Comparison of ENCODE assay signal across 8 mouse cellular contexts in the genomic region with DNA sequence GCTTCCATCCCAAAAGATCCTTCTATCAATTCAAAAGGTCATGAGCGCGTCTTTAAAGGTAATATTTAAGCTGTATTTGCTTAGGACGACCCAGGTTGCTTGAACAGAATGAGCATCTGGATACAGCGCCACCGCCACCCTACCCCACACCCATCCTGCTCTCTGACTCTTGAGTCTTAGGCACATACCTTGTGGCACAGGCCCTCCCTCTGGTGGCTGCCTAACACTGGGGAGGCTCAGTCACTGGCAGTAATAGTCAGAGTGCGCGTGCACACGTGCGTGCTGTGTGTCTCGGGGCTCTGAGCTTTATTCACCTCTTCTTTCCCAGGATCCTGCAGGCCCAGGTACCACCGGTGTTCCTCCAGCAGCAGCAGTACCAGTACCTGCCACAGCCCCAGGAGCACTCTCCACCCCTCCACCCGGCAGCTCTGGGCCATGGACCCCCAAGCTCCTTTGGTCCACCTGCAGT. TPM values are rescaled to one million over a fixed set of nuclear protein-coding genes. Genes with fewer than 3 reads are reported as not detected.
A peak's percentile ranks its signal among the peaks of the same experiment; 100 is the strongest.
DNase-seq lines count a peak whose midpoint lies in the region; ATAC-seq lines count a peak whose summit lies in the region.

No protein-coding gene starts in this region.

- peaks cover 86% of the 10 kb centered on the region for H3K36me3 ChIP-seq in embryonic facial prominence, embryonic 10.5 days (replicated peaks)
- peaks cover 45% of the 10 kb centered on the region for H3K36me3 ChIP-seq in hindbrain, embryonic 16.5 days (ENCODE audit: control insufficient read depth, insufficient read depth, low read length)
- peaks cover 85% of the 10 kb centered on the region for H3K36me3 ChIP-seq in midbrain, embryonic 12.5 days

- H3K4me2 ChIP-seq in hindbrain, embryonic 16.5 days (ENCODE audit: low read length): no peak overlapping the region; the same call in 1 of the 2 replicates
- H3K4me2 ChIP-seq in midbrain, embryonic 12.5 days (replicated peaks): peak overlapping the region; percentile 66

- no peak for ATAC-seq in hindbrain, embryonic 16.5 days
- no peak for ATAC-seq in midbrain, embryonic 12.5 days (ENCODE audit: low FRiP score, low read depth)

- DNase-seq in embryo, embryonic 9.5 days (ENCODE audit: extremely low spot score): peak; percentile 8
- no peak for DNase-seq in embryo, embryonic 10 days (ENCODE audit: low spot score)
- no peak for DNase-seq in embryonic facial prominence, embryonic 10.5 days (ENCODE audit: low spot score)
- no peak for DNase-seq in left cerebral cortex, adult 18-20 months (ENCODE audit: low spot score in 2 of 2)
- no peak for DNase-seq in right cerebral cortex, postnatal 14 days
- DNase-seq in retina, postnatal 1 day: no peak

- H3K4me3 ChIP-seq in embryonic facial prominence, embryonic 10.5 days: peak overlapping the region; percentile 87
- H3K4me3 ChIP-seq in hindbrain, embryonic 16.5 days (ENCODE audit: low read length): no peak overlapping the region
- H3K4me3 ChIP-seq in midbrain, embryonic 12.5 days: no peak overlapping the region

- 80% methylated on average over 12 of the region's 12 CpGs for WGBS in embryonic facial prominence, embryonic 10.5 days
- 77% methylated on average over 12 of the region's 12 CpGs for WGBS in hindbrain, embryonic 16.5 days
- 88% methylated on average over 12 of the region's 12 CpGs for WGBS in midbrain, embryonic 12.5 days

- no peak overlapping the region for H3K9ac ChIP-seq in hindbrain, embryonic 16.5 days (ENCODE audit: low read depth, low read length)
- peak overlapping the region; percentile 54; the same call in 1 of the 2 replicates for H3K9ac ChIP-seq in midbrain, embryonic 12.5 days (replicated peaks)

- H3K9me3 ChIP-seq in embryonic facial prominence, embryonic 10.5 days: no peaks in the 10 kb centered on the region
- no peaks in the 10 kb centered on the region for H3K9me3 ChIP-seq in hindbrain, embryonic 16.5 days (ENCODE audit: control insufficient read depth, low read length)
- H3K9me3 ChIP-seq in midbrain, embryonic 12.5 days: no peaks in the 10 kb centered on the region

- no peaks in the 10 kb centered on the region for H3K27me3 ChIP-seq in embryonic facial prominence, embryonic 10.5 days (replicated peaks; ENCODE audit: low read depth, poor library complexity, severe bottlenecking)
- H3K27me3 ChIP-seq in hindbrain, embryonic 16.5 days (replicated peaks; ENCODE audit: control insufficient read depth, insufficient read depth, low read length): no peaks in the 10 kb centered on the region
- no peaks in the 10 kb centered on the region for H3K27me3 ChIP-seq in midbrain, embryonic 12.5 days

- peak overlapping the region; percentile 55 for H3K27ac ChIP-seq in embryonic facial prominence, embryonic 10.5 days (replicated peaks)
- H3K27ac ChIP-seq in hindbrain, embryonic 16.5 days (ENCODE audit: low read depth, low read length): peak overlapping the region; percentile 29
- peak overlapping the region; percentile 79 for H3K27ac ChIP-seq in midbrain, embryonic 12.5 days (replicated peaks)

- H3K4me1 ChIP-seq in embryonic facial prominence, embryonic 10.5 days: peaks cover 93% of the 10 kb centered on the region
- H3K4me1 ChIP-seq in hindbrain, embryonic 16.5 days (ENCODE audit: control insufficient read depth, insufficient read depth, low read depth, low read length): peaks cover 75% of the 10 kb centered on the region
- peaks cover 82% of the 10 kb centered on the region for H3K4me1 ChIP-seq in midbrain, embryonic 12.5 days

RNA-seq across cellular contexts. Expression of a gene that starts 6.8 kb away (rescaled TPM):
- 61.4 and 64.0 TPM in 2 replicates for polyA plus RNA-seq in embryonic facial prominence, embryonic 10.5 days (2016; fragmentation: Nextera tagmentation; extraction: Ambion mirVana)
- polyA plus RNA-seq in hindbrain, embryonic 16.5 days (2015; fragmentation: Nextera tagmentation; extraction: Ambion mirVana): 40.7 and 47.5 TPM in 2 replicates
- 108 and 114 TPM in 2 replicates for polyA plus RNA-seq in midbrain, embryonic 12.5 days (2016; fragmentation: Nextera tagmentation; extraction: Ambion mirVana)
- 10 to 100 TPM; 19.5 to 20.5 TPM for total RNA-seq in left cerebral cortex, adult 18-20 months (2021)

Comparison
In these comparisons a context has a peak if more than half of its experiments do, and no peak if none do; other contexts are left out.
1. H3K27ac ChIP-seq: peak in every context shown above with its lines; median percentile 79 in midbrain, embryonic 12.5 days; 55 in embryonic facial prominence, embryonic 10.5 days; 29 in hindbrain, embryonic 16.5 days.